Mouse (Mus musculus): ENCODE measurements around the gene Nudt16l1. TPM values are rescaled to one million over a fixed set of nuclear protein-coding genes. Genes with fewer than 3 reads are reported as not detected.

The Nudt16l1 gene
- polyA plus RNA-seq (2012; ENCODE audit: low replicate concordance) = 11.1 and 27.0 TPM in 2 replicates

GRCm38 (mm10) chr16:4938461-4938860 lies at the start of gene Nudt16l1:
TSS of gene Nudt16l1 (plus strand) at chr16:4938761.

GRCm38 (mm10) chr16:4963797-4964709 lies 25.5 kb downstream of the Nudt16l1 start, which contains the start of gene Anks3:
TSS of gene Anks3 (minus strand) at chr16:4964205.

Other genes starting within 250 kb of the Nudt16l1 start
- gene Nmral1, start 219.4 kb upstream of the Nudt16l1 start, polyA plus RNA-seq (2012; ENCODE audit: low replicate concordance) = 4.3 and 15.4 TPM in 2 replicates
- 4.1 and 6.7 TPM in 2 replicates for gene Hmox2, start 212.4 kb upstream of the Nudt16l1 start, polyA plus RNA-seq (2012; ENCODE audit: low replicate concordance)
- gene Cdip1, start 148.5 kb upstream of the Nudt16l1 start, polyA plus RNA-seq (2012; ENCODE audit: low replicate concordance) = 13.9 and 61.9 TPM in 2 replicates
- gene 4930562C15Rik, start 103.3 kb upstream of the Nudt16l1 start, polyA plus RNA-seq (2012; ENCODE audit: low replicate concordance) = not detected in 2 replicates
- gene Ubald1, start 58.4 kb upstream of the Nudt16l1 start, polyA plus RNA-seq (2012; ENCODE audit: low replicate concordance) = 144 and 197 TPM in 2 replicates
- 16.4 and 27.2 TPM in 2 replicates for gene Mgrn1, start 52.5 kb upstream of the Nudt16l1 start, polyA plus RNA-seq (2012; ENCODE audit: low replicate concordance)
- gene Anks3, start 25.4 kb downstream of the Nudt16l1 start, polyA plus RNA-seq (2012; ENCODE audit: low replicate concordance) = 20.5 and 42.1 TPM in 2 replicates
- gene Sept12, start 59.1 kb downstream of the Nudt16l1 start, polyA plus RNA-seq (2012; ENCODE audit: low replicate concordance) = not detected in 2 replicates
- gene Smim22, start 68.5 kb downstream of the Nudt16l1 start, polyA plus RNA-seq (2012; ENCODE audit: low replicate concordance) = not detected in 2 replicates
- 25.5 and 29.2 TPM in 2 replicates for gene Rogdi, start 74.8 kb downstream of the Nudt16l1 start, polyA plus RNA-seq (2012; ENCODE audit: low replicate concordance)
- gene Glyr1, start 111.1 kb downstream of the Nudt16l1 start, polyA plus RNA-seq (2012; ENCODE audit: low replicate concordance) = 7.0 and 23.1 TPM in 2 replicates
- 13.9 and 28.7 TPM in 2 replicates for gene Ubn1, start 111.3 kb downstream of the Nudt16l1 start, polyA plus RNA-seq (2012; ENCODE audit: low replicate concordance)
- 0.17 and 0.30 TPM in 2 replicates for gene Ppl, start 193.7 kb downstream of the Nudt16l1 start, polyA plus RNA-seq (2012; ENCODE audit: low replicate concordance)
- gene Sec14l5, start 208.3 kb downstream of the Nudt16l1 start, polyA plus RNA-seq (2012; ENCODE audit: low replicate concordance) = 0.02 TPM in 1 of 2 replicates, not detected in the other